Mouse (Mus musculus) neutrophil, adult 65 days (primary cell): ENCODE results near the gene Drd3. TPM values are rescaled to one million over a fixed set of nuclear protein-coding genes. Genes with fewer than 3 reads are reported as not detected.

Experiments used
- total RNA-seq: library from RNA; stranded (reverse); gene quantifications from 2 replicates; pipeline ENCODE4 v1.2.4, GENCODE M21; 2023

Drd3 gene
- total RNA-seq = not detected in 2 replicates

DNA sequence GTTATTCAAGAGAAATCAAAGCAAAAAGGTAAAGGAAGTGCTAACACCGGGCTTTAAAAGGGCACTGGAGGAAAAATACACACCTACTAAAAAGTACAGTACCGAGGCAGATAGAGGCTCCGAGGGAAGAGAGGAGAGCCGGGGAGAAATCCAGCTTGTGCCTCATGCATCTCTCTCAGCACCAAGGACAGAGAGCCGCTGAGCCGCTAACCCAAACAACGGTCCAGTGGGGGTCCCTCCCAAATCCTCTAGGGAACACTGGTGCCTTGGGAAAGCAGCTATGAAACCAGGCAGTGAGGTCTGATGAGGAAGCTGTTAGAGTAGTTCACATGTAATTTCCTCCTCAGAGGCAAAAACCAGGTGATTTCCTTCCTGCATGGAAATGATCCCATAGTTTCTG lies at the start of gene Drd3:
Gene Drd3 (plus strand): TSS at position 276 of the 400 bp plus-strand sequence.

Other genes starting within 250 kb of the Drd3 start
- gene Tigit, start 89.9 kb upstream of the Drd3 start, total RNA-seq = not detected in 2 replicates
- gene Ccdc191, start 135.8 kb downstream of the Drd3 start, total RNA-seq = 0.95 and 1.1 TPM in 2 replicates
- 7.1 and 7.8 TPM in 2 replicates for gene Qtrt2, start 172.8 kb downstream of the Drd3 start, total RNA-seq
- gene Zdhhc23, start 225.8 kb downstream of the Drd3 start, total RNA-seq = 0.38 and 0.98 TPM in 2 replicates